Mouse (Mus musculus) fat pad, adult 2 months (tissue): ENCODE measurements around the gene Sox6.

Experiments used
- DNase-seq: peaks from one replicate; pipeline ENCODE4 v3.0.0-alpha.2; 2011; ENCODE audit warnings: low read depth, low spot score; ENCODE audit errors: extremely low read depth

Gene Sox6

DNA sequence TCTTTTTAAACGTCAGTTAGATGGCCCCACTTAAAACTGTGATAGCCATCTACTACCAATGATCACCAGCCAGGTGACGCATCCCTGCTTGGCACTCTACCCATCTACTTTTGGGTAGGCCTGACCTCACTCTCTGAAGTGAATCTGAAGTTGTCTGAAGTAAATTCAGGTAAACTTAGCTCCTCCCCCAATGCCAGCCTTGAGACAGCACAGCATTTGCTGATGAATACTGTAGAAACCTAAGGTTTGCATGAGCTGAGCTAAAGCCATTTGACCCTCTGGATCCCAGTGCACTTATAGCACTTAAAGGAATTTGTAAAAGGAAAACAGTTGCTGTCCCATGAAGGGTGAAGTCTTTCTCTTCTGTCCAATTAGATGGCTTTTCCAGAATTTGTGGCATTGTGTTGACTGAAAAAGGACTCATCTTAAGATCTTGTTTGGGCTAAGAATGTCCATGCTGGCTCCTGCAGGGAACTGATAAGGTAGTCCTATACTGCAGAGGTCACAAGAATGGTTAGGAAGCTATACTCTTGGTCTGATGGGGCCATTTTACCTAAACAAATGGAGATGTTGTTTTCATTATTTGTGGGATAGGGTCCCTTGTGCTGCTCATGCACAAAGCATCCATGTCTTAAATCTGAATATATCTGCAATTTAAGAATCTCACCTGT is 50.4 kb downstream of the Sox6 start:
- DNase-seq: no peak

GRCm38 (mm10) chr7:115985716-115986115 is 52.9 kb downstream of the Sox6 start:
- DNase-seq: no peak

DNA sequence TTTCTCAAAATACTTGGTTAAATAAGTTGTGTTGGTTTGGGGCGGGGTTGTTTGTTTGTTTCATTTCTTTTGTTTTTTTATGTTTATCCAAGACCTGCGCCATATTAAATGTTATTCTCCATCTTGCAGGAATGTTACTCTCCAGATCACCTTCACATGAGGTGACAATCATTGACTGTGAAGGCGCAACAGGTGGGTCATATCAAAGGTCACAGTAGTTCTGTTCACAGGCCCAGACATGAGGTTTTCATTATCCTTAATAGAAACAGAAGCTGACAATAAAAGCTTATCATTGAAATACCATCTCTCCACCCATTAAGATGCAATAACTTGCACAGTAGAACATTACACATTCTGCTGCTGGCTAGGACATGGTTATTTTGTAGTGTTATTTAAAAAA is 54.5 kb downstream of the Sox6 start:
- DNase-seq: no peak

DNA sequence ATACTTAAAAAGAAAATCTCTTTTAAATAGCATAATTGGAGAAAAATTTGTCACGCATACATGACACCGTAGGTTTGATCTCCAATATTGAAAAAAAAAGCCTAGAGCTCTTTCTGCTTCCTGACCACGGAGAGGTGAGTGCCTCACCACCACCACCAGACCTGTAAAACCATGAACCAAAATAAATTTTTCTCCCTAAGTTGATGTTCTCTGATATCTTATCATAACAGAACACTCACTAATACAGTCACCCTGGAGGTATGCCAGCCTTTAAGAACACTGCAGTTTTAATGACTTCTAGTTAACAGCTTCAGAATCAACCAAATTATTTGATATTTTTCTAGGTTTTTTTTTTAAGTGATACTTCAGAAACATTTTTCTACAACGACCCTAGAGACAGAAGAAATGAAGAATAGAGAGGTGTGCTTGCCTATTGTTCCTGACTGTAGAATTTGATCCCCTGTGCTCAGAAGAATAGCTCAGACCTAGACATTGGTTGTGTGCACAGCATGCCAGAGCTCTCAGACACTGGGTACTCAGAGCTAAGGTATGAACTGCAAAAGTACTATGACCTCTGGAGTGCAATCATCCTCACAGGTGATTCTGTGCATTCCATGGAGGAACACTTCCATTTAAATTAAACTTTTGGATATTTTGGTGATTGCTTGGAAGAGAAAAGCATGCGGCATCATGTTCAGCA is 58.6 kb downstream of the Sox6 start:
- no peak for DNase-seq

GRCm38 (mm10) chr7:115974518-115974917 is 64.1 kb downstream of the Sox6 start:
- no peak for DNase-seq

DNA sequence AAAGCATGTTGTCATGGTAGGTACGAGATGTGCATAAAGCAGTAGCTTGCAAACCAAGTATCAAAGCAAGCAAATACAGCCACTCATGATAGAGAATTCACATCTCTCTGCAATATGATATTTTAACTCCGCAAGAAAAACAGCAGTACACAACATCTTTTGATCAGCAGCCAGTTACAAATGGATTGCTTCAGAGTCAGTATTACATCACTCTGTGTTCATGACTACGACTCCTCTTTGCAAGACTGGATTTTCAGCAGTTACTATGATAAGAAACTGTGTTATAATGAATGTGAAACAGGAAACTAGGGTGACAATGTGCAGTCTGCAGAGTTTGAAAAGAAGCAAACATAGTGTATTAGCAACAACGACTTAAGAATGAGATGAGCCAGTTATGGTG is 71.4 kb downstream of the Sox6 start:
- DNase-seq: no peak

DNA sequence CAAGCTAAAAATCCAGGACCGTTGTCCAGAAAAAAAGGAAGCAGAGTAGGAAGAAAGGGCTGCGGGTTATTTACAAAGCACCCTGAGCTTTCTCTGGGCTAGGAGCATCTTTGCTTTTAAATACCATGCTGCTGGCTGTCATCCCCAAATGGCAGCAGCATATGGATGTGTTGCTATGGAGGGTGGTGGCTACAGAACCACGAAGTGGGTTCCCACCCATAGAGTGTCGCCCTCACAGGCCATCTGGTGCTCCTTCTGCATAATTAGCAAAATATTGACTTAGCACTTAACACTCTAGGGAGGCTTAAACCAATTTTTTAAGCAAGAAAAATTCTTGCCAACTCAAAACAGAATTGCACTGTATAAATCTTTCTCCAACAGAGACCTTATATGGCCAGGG is 72.4 kb downstream of the Sox6 start:
- no peak for DNase-seq

DNA sequence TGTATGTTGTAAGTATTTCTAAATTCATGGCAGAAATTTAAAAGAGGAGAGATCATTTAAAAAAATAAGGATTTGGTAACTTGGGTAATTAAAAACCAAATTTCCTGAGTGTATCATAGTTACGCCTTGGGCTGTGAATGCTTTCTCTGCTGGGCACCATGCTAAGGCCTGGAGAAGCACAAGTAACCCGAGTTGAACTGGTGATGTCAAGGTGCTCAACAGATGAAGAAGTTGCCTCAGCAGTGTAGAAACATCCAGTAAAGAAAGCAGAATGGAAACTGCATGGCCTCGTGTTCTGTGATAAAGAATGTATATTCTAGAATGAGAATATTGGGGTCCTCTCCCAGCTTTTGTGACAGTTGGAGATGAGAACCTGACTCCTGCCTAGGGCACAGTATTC is 85.5 kb downstream of the Sox6 start:
- no peak for DNase-seq

GRCm38 (mm10) chr7:115952235-115952634 is 86.4 kb downstream of the Sox6 start:
- DNase-seq: no peak

GRCm38 (mm10) chr7:115951689-115952088 is 86.9 kb downstream of the Sox6 start:
- DNase-seq: no peak

DNA sequence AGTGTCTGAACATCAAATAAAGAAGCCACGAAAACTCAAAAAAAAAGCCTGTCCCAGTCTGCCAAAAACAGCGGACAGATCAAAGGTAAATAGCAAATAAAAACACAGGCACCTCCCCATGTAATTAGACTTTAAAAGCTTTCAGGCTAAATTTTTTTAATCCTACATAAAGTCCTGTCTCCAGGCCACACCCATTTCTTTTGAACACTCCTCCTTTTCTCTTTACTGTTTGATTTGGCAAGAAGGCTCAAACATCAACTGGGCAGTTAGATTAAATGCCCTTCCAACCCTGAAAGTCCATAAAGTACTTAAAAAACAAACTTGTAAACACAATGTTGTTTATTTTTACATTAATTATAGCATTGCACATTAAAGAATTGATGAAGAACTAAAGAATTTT is 90.7 kb downstream of the Sox6 start:
- DNase-seq: no peak

GRCm38 (mm10) chr7:115946559-115946958 is 92.0 kb downstream of the Sox6 start:
- DNase-seq: no peak

DNA sequence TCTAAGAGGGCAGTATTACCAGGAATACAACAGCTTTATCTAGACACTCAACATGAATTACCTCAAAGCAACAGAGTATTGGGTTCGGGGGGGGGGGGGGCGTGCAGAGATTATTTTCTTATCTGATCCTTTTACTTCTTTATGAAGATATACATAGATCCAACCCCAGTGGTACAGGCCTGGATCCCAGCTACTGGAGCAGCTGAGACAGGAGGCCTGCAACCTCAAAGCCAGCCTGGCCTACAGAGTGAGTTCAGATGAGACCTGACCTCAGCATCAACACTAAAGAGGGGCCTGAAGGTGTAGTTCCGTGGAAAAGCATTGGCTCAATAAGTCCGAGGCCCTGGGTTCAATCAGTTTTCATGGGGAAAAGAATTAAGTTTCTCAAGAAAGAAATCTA is 93.1 kb downstream of the Sox6 start:
- no peak for DNase-seq

GRCm38 (mm10) chr7:115944250-115944649 is 94.3 kb downstream of the Sox6 start:
- DNase-seq: no peak

DNA sequence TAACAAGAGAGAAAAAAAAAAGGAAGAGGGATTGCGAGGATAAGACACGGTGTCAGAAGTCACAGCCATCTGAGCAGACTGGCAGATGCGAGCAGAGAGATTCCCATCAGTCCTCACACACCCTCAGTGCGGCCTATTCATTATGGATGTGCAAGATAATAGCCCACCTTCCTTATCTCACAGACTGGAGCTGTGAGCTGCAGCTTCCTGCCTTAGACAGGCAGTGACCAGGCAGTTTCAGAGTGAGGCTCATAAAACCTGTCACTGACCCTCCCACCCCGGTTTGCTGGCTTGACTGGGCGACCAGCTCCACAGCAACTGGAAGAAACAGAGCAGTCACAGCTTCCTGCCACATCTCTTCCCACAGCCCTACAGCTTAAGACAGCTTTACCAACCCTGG is 96.8 kb downstream of the Sox6 start:
- no peak for DNase-seq

DNA sequence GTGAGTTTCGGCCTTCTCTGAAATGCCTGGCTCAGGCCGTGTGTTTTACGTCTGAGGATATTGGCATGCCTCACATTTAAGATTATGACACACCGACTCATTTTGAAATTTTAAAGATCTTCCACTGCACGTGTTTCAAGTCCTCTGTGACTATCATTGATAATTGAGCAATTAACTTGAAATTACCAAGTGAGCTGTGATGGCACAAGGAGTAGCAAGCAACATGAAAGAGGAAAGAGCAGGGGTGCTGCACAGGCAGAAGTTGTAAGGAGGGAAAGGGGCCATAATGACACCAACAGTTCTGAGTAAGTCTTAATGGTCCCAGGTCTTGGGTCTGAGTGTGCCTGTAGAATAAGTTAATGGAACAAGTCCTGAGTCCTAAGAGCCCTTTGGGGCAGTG is 99.3 kb downstream of the Sox6 start:
- DNase-seq: no peak

- no peak for DNase-seq
Observed at GRCm38 (mm10) chr7:115936908-115937307, 101.7 kb downstream of the Sox6 start.

- DNase-seq: no peak
Observed at GRCm38 (mm10) chr7:115915338-115915737, 123.3 kb downstream of the Sox6 start.

DNA sequence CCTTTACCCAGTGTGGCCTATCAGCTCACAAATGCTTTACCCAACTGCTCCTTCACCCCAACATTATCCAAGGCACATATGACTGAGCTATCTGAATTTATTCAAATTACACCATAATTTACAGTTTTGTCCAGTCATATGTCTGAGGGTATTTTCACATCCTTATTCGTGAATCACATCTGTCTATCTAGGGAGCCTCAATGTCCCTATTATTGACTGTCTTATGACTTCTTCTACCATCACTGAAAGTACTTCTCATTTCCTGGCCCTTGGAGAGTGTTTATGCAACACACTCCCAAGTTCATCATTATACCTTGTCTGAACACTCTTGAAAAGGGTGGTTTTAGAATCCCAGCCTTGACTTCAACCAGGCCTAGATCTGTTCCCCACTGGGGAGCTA is 128.3 kb downstream of the Sox6 start:
- no peak for DNase-seq

DNA sequence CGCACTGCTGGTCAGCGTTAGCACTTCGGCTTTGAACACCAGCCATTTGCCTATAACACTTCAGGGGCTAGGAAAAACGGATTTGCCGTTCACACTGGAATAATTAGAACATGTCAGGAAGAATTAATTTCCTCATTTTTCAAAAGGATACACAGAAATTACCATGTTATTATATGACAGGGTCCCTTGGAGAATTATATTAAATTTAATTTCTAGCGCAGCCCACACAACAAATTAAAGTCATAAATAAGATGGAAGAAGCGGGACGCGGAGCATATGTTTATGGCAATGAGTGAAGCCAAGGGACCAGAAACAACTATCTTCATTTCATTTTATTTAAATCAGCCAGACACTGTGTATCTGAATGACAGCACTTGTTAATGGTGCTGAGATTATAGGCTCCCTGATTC is 133.8 kb downstream of the Sox6 start:
- DNase-seq: no peak

DNA sequence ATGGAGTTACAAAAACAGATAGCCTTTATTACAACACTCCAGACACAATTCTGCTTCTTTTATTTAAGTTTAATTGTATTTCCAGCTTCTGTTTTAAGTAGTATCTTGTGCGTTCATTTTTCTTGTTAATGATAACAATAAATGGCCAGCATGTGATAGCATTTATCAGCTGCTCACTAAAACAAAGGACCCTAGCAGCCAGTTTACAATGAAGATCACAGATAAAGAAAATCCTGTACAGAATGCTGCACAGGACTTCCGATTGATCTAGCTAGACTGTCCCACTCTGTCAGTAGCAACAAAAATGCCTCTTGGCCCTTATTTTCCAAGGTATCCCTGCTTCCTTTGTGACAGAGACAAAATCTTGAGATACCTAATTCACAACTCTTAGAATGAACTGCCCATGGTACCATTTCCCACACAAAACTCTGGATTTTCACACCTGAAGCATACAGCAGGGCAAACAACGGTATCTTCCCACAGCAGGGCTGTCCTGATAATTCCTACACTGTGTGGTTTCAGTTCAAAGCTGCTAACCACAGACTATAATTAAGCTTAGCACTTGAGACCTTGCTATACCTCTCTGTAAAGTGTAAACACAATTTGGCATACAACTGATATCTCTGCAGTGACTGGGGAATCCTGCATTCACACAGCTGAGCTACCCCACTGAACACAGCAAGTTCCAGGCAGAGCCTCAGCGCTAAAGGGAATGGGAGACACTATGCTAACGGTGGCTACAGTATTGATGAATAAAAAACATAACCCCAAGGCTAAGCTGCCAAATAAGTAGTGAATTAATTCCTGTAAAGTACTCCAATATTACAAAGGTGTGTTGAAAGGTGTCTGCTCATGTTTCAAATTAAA is 134.4 kb downstream of the Sox6 start:
- DNase-seq: no peak

GRCm38 (mm10) chr7:115903368-115903767 is 135.2 kb downstream of the Sox6 start:
- DNase-seq: no peak
